Mouse (Mus musculus) left cerebral cortex, adult 2 months (tissue): ENCODE results near the gene Styk1. TPM values are rescaled to one million over a fixed set of nuclear protein-coding genes. Genes with fewer than 3 reads are reported as not detected.

Experiments used
- DNase-seq, 2 experiments: peaks; one replicate each; pipeline ENCODE4 v3.0.0; 2021 to 2022; ENCODE audit warnings: low spot score in 2 of 2, mixed read lengths in 1 of 2; ENCODE audit errors: extremely low spot score in 1 of 2
- H3K27ac ChIP-seq: fragments of 200-600 bp; 2 replicates; pipeline ENCODE4 v1.8.1; 2022
- H3K4me3 ChIP-seq: fragments of 200-600 bp; 2 replicates; pipeline ENCODE4 v1.8.1; 2022
- CTCF ChIP-seq: fragments of 200-600 bp; IDR thresholded peaks from 2 replicates; pipeline ENCODE4 v1.8.1; 2022; ENCODE audit warnings: antibody characterized with exemption, mild to moderate bottlenecking, moderate library complexity
- intact Hi-C: fragments of 180-260 bp; cut with DNase I; formaldehyde crosslinking; loops from one replicate; pipeline ENCODE4 v1.15.1; 2025
- total RNA-seq, 2 experiments: library from RNA; stranded (reverse); gene quantifications; 2 replicates each; pipeline ENCODE4 v1.2.3; 2021

Styk1 gene
- total RNA-seq, 2 experiments from 2014 or later, result 0.65 to 0.81 TPM

DNA sequence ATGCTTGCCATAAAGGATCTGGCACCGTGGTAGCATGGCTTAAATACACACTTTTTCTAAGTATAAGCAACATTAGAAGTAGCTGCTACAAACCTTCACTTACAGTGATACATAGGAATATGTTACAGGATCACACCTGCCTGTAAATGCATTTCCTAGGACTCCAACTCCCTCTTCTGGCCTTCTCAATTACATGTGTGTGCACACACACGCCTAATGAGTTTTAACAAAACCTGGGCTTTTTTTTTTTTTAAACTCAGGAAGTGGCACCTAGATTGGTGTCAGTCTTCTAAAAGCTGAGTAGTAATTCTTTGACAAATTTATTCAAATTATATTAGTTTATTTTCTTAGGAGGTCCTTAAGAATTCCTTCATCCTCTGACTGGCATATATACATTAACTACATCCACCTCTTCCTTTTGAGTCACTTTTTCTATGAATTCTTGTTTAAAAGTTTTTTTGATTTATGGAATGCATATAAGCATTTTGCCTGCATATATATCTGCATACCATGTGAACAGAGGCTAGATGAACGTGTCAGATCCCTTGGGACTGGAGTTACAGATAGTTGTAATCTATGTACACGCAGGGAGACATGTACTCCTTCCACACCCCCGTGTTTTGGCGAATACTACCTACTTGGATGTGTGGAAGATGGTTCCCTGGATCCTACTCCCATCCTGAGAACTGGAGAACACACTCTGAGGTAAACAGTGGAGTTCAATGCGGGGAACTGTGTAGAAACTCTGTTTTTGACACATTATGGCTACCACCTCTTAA is 9.8 kb upstream of the Styk1 start:
- no peak for TF ChIP-seq CTCF
- no peak for DNase-seq
- intact Hi-C loops, result no loop called here
- Histone ChIP-seq H3K4me3 (no peak overlapping the region), H3K27ac (no peak overlapping the region)

- Histone ChIP-seq H3K27ac (no peak overlapping the region), H3K4me3 (no peak overlapping the region)
- intact Hi-C loops, result no loop called here
- TF ChIP-seq CTCF, result no peak
- DNase-seq, result no peak
Observed at GRCm38 (mm10) chr6:131360693-131361092, 7.3 kb upstream of the Styk1 start.

DNA sequence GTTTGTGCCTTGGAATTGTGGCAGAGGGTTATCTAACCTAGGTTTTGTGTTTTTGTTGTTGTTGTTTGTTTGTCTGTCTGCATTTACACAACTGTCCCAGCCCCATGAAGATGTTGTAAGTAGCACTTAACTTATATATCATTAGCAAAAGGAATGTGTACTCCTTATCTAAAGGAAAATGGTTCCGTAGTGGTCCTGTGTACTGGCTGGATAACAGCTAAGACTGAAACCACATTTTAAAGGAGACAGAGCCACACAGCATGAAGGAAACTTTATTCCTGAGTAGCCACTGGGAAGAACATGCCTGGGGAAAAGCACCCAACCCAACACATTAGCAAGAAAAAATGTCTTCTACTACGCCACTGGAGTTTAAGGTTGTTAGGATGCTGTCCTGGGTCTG is 6.1 kb upstream of the Styk1 start:
- no peak for TF ChIP-seq CTCF
- Histone ChIP-seq H3K4me3 (no peak overlapping the region), H3K27ac (no peak overlapping the region)
- DNase-seq, result no peak
- intact Hi-C loops, result no loop called here

- H3K27ac ChIP-seq, result no peak overlapping the region
- H3K4me3 ChIP-seq, result no peak overlapping the region
- no peak for DNase-seq
- TF ChIP-seq CTCF, result no peak
- intact Hi-C loops, result loop anchor here (5.0 kb wide), 1 partner anchor 63 kb away; the partner anchor contains the start of gene Magohb
Observed at GRCm38 (mm10) chr6:131354913-131355312, 1.5 kb upstream of the Styk1 start.

DNA sequence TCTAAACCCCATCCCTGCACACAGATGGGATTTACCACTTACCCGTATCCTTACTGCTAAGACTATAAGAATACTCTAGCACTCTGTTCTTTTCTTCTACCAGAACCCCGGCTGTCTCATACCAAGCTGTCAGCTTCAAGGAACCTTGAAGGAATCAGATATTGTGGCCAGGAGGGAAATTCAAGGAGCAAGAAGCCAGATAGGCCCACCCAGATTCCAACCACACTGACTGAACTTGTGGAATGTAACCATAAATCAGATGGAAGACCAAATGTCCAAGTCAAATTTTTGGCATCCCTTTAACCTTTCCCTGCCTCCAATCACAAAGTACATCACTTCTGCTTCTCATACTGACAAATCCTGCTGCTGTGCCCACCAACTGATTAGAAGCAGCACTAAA is 6.4 kb downstream of the Styk1 start:
- Histone ChIP-seq H3K4me3 (no peak overlapping the region), H3K27ac (no peak overlapping the region)
- intact Hi-C loops, result no loop called here
- no peak for DNase-seq
- no peak for TF ChIP-seq CTCF

GRCm38 (mm10) chr6:131344346-131344745 is 9.1 kb downstream of the Styk1 start:
- H3K4me3 ChIP-seq, result no peak overlapping the region
- DNase-seq, result no peak
- TF ChIP-seq CTCF, result no peak
- no peak overlapping the region for H3K27ac ChIP-seq
- intact Hi-C loops, result no loop called here

DNA sequence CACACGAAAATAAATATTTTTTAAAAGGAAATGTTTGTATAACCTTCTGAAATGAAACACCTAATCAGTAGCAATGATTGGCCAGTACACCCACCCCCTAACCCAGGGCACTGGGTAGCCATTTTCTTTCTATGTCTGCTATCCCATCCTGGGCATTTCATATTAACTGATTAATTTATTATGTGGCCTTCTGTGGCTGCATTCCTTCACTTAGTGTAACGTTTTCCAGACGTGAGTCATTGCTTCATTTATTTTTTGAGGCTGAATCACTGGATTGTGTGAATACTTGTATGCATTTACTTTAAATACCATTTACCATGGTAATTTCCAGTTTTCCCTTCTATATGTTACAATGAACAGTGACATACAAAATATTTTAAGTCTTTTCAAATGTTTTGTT is 13.3 kb downstream of the Styk1 start:
- DNase-seq, result no peak
- Histone ChIP-seq H3K4me3 (no peak overlapping the region), H3K27ac (no peak overlapping the region)
- intact Hi-C loops, result no loop called here
- no peak for TF ChIP-seq CTCF

DNA sequence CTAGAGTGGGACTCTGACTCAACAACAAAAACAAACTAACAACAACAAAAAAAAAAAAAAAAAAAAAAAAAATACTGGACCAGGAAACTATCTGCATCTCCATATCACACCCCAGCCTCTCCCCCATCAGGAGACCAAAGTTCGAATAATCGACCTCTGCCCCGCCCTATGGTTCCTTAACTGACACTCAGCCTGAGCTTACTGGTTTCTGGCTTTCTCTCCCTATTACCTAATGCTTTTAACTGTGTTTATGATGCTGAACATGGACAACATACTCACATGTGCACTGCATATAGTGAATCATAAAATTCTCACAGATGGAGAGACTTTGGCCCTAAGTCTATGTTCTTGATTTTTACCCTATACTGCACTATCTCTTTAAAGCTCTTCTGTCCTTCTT is 14.1 kb downstream of the Styk1 start:
- intact Hi-C loops, result no loop called here
- no peak for DNase-seq
- no peak for TF ChIP-seq CTCF
- Histone ChIP-seq H3K27ac (no peak overlapping the region), H3K4me3 (no peak overlapping the region)

DNA sequence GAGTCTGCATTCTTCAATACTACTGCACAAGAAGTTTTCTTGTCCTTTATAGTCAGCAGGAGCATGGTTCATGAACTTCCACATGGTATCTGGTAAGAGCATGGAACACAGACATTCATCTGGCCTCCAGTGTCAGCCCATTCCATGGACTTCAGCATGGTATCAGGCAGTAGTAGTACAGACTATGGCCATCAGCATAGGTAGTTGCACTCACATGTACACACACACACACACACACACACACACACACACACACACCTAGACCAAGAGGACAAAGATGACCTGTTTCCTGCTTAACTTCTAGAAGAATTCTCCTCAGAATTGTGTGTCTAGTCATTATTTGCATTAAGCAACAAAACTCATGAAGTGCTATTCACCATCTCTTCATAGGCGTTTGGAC is 14.6 kb downstream of the Styk1 start:
- no peak overlapping the region for H3K4me3 ChIP-seq
- no peak overlapping the region for H3K27ac ChIP-seq
- no peak for TF ChIP-seq CTCF
- intact Hi-C loops, result no loop called here
- no peak for DNase-seq

- intact Hi-C loops, result no loop called here
- H3K4me3 ChIP-seq, result no peak overlapping the region
- no peak for DNase-seq
- TF ChIP-seq CTCF, result no peak
- no peak overlapping the region for H3K27ac ChIP-seq
Observed at GRCm38 (mm10) chr6:131327076-131327475, 26.3 kb downstream of the Styk1 start.

GRCm38 (mm10) chr6:131321854-131322639 is 31.4 kb downstream of the Styk1 start:
- Histone ChIP-seq H3K27ac (no peak overlapping the region), H3K4me3 (no peak overlapping the region)
- intact Hi-C loops, result no loop called here
- no peak for DNase-seq
- no peak for TF ChIP-seq CTCF
